Mouse (Mus musculus) embryonic fibroblast, embryonic 13.5 days (primary cell): ENCODE results near the gene Arpc2.

ENCODE experiments used
- CTCF ChIP-seq: IDR thresholded peaks from 2 replicates; pipeline ENCODE4 v1.5.1; 2011; ENCODE audit warnings: mild to moderate bottlenecking, control low read depth, low read length, moderate library complexity, borderline replicate concordance; ENCODE audit not compliant: insufficient read depth
- POLR2A ChIP-seq: IDR thresholded peaks from 2 replicates; pipeline ENCODE4 v1.6.1; 2011; ENCODE audit warnings: low read depth, mild to moderate bottlenecking, control low read depth, low read length, moderate library complexity

DNA sequence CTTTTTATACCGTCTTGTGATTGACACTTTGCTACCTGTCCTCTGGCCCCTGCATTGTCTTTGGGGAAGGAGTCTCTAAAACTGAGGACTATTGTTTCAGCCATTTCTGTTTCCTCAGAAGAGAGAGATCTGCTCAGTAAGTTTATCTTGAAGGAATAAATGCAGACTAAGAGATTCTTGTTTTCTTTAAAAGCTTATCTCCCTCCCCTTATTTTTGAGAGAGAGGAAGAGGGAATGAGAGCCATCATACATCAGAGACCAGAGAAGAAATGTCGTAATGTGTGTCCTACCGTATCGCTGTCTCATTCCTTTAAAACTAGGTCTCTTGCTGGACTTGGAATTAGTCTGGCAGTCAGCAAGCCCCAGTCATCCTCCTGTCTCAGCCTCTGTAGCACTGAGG lies 4.9 kb downstream of the Arpc2 start:
- TF ChIP-seq CTCF: no peak
- TF ChIP-seq POLR2A: no peak
